Mouse (Mus musculus) C2C12 (cell line): ENCODE measurements at regions not wholly inside any gene's neighbourhood (a gene's known extent, or its start where the extent isn't known, plus 50 kb on each side); places are given as distances from the start of the nearest gene placed in this dataset.

ENCODE experiments used
- H3K27me3 ChIP-seq: one replicate; pipeline ENCODE4 v1.6.1; 2011; ENCODE audit not compliant: control insufficient read depth, insufficient read depth, insufficient read length
- H3K36me3 ChIP-seq: one replicate; pipeline ENCODE4 v1.6.1; 2011; ENCODE audit not compliant: control insufficient read depth, insufficient read depth
- H3K4me3 ChIP-seq: one replicate; pipeline ENCODE4 v1.5.1; 2011; ENCODE audit warnings: mild to moderate bottlenecking, control low read depth; ENCODE audit not compliant: poor library complexity, insufficient read depth, severe bottlenecking
- H3K79me2 ChIP-seq: one replicate; pipeline ENCODE4 v1.6.1; 2011; ENCODE audit not compliant: control insufficient read depth, insufficient read depth
- H3K79me3 ChIP-seq: one replicate; pipeline ENCODE4 v1.6.1; 2011; ENCODE audit warnings: low read depth, control low read depth
- H3ac ChIP-seq: one replicate; pipeline ENCODE3; 2011; ENCODE audit warnings: low read depth; ENCODE audit not compliant: control insufficient read depth, insufficient read length
- CEBPB ChIP-seq: IDR thresholded peaks from one replicate; pipeline ENCODE4 v1.6.1; 2011; ENCODE audit warnings: low read depth, mild to moderate bottlenecking, control low read depth, moderate library complexity
- CTCF ChIP-seq: IDR thresholded peaks from one replicate; pipeline ENCODE4 v1.5.1; 2011; ENCODE audit not compliant: control insufficient read depth, insufficient read depth, insufficient read length
- FOSL1 ChIP-seq: IDR thresholded peaks from one replicate; pipeline ENCODE4 v1.8.0; 2011; ENCODE audit warnings: mild to moderate bottlenecking, low read length; ENCODE audit not compliant: poor library complexity, insufficient read depth, severe bottlenecking
- MAX ChIP-seq: IDR thresholded peaks from one replicate; pipeline ENCODE4 v1.6.1; 2011; ENCODE audit warnings: mild to moderate bottlenecking, control low read depth
- MYOD1 ChIP-seq: IDR thresholded peaks from one replicate; pipeline ENCODE4 v1.6.1; 2011; ENCODE audit warnings: low read depth; ENCODE audit not compliant: control insufficient read depth, insufficient read length
- MYOG ChIP-seq: IDR thresholded peaks from one replicate; pipeline ENCODE4 v1.6.1; 2011; ENCODE audit not compliant: control insufficient read depth, insufficient read length; ENCODE audit errors: extremely low read depth
- USF1 ChIP-seq: IDR thresholded peaks from one replicate; pipeline ENCODE4 v1.6.1; 2011; ENCODE audit warnings: low read depth, mild to moderate bottlenecking, control low read depth, moderate library complexity

GRCm38 (mm10) chr15:42047088-42047976 lies 1913.2 kb downstream of the 9330182O14Rik start:
- Histone ChIP-seq H3K79me3 (no peaks in the 10 kb centered on the region), H3K27me3 (no peaks in the 10 kb centered on the region), H3ac (no peak overlapping the region), H3K4me3 (no peak overlapping the region), H3K36me3 (no peaks in the 10 kb centered on the region), H3K79me2 (no peaks in the 10 kb centered on the region)
- TF ChIP-seq MYOG (no peak), CTCF (no peak), MYOD1 (no peak), FOSL1 (no peak), MAX (no peak), USF1 (no peak), CEBPB (no peak)

GRCm38 (mm10) chr15:42056772-42057171 lies 1922.6 kb downstream of the 9330182O14Rik start:
- H3K27me3 ChIP-seq, result no peaks in the 10 kb centered on the region
- H3K36me3 ChIP-seq, result no peaks in the 10 kb centered on the region
- no peak for TF ChIP-seq CTCF
- TF ChIP-seq MYOD1, result no peak
- no peak for TF ChIP-seq CEBPB
- no peak for TF ChIP-seq USF1
- no peak for TF ChIP-seq MYOG
- no peak for TF ChIP-seq FOSL1
- TF ChIP-seq MAX, result no peak
- H3ac ChIP-seq, result no peak overlapping the region
- H3K4me3 ChIP-seq, result no peak overlapping the region
- H3K79me2 ChIP-seq, result no peaks in the 10 kb centered on the region
- no peaks in the 10 kb centered on the region for H3K79me3 ChIP-seq

- Histone ChIP-seq H3ac (no peak overlapping the region), H3K79me3 (no peaks in the 10 kb centered on the region), H3K4me3 (no peak overlapping the region), H3K36me3 (no peaks in the 10 kb centered on the region), H3K79me2 (no peaks in the 10 kb centered on the region), H3K27me3 (no peaks in the 10 kb centered on the region)
- TF ChIP-seq MYOG (no peak), CTCF (no peak), MAX (no peak), USF1 (no peak), MYOD1 (no peak), CEBPB (no peak), FOSL1 (no peak)
These were observed 1934.2 kb downstream of the 9330182O14Rik start for GRCm38 (mm10) chr15:42068207-42068831.

- TF ChIP-seq MYOD1 (no peak), MYOG (no peak), FOSL1 (no peak), USF1 (no peak), CTCF (no peak), MAX (no peak), CEBPB (no peak)
These were observed 1934.9 kb downstream of the 9330182O14Rik start for GRCm38 (mm10) chr15:42069072-42069471.

GRCm38 (mm10) chr15:42073486-42073885 lies 1939.3 kb downstream of the 9330182O14Rik start:
- no peaks in the 10 kb centered on the region for H3K36me3 ChIP-seq
- no peaks in the 10 kb centered on the region for H3K79me3 ChIP-seq
- TF ChIP-seq CTCF (no peak), MYOD1 (no peak), FOSL1 (no peak), CEBPB (no peak)
- no peaks in the 10 kb centered on the region for H3K27me3 ChIP-seq
- no peaks in the 10 kb centered on the region for H3K79me2 ChIP-seq
- H3ac ChIP-seq, result no peak overlapping the region
- H3K4me3 ChIP-seq, result no peak overlapping the region

More at GRCm38 (mm10) chr15:42069072-42069471, 1934.9 kb downstream of the 9330182O14Rik start:
- Histone ChIP-seq H3K79me2 (no peaks in the 10 kb centered on the region), H3K27me3 (no peaks in the 10 kb centered on the region), H3K36me3 (no peaks in the 10 kb centered on the region), H3K79me3 (no peaks in the 10 kb centered on the region), H3ac (no peak overlapping the region), H3K4me3 (no peak overlapping the region)
